Mouse (Mus musculus) cerebellum, postnatal 10 days (tissue): ENCODE measurements around the gene Comt.
A peak's percentile ranks its signal among the peaks of the same experiment; 100 is the strongest.

Source experiments
- DNase-seq, 2 experiments: peaks; one replicate each; pipeline ENCODE4 v3.0.0; 2021; ENCODE audit warnings: mixed read lengths in 2 of 2

The Comt gene

DNA sequence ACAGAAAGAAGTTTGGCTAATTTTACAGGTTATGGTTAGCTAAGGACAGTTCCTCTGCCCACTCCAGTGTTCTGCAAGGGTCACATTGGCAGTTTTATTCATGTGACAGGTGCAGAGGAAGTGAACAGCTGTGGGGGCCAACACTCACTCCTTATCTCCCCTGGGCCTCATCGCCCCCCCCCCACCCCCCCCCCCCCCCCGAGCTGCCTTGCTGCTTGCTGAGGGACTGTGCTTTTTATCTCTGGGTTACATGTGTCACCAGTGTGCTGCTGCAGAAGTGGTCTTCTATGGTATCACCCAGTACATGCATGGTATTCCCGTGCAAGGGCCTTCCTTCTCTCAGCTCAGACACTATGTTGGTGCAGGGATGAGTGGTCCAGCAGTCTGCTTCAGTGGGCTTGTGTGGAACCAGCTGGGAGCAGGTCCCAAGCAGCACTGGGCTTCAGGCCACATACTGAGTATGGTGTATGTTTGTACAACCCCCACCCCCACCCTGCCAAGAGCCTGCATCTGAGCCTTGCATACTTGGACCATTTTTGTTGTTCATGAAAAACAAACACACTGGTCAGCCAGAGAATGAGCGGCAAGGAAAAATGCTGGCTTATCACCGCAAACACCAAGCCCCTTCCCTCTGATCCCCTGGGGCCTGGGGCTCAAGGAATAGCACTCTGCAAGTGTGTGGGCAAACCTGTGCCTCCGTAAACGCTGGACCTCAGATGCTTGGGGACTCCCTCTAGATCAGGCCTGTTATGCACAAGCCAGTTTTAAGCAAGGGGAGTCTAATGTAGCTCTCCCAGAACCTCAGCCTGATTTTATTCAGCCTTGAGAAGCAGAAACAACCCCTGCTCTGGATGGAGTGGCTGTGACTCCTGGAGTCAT lies 38.7 kb downstream of the Comt start:
- peak in 1 of 2 experiments; percentile 20 for DNase-seq

DNA sequence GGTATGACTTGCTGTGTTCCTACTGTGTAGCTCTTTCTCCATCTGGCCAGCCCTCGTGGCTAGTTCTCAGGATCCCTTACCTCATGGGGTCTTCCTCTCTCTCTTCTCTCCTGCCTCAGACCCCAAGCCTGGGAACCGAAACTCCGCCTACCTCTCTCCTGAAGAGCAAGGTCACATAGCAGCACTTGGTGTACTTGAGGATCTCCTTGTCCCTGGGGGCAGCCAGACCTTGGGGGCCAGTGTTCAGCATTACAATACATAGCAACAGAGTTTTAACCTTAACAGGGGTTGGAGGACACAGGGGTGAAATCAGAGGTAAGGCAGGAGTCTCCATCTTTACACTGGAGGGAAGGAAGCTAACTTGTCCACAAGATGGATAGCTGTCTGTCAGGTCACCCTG lies 39.7 kb downstream of the Comt start:
- DNase-seq: peak in 1 of 2 experiments; percentile 17

GRCm38 (mm10) chr16:18386451-18386850 lies 40.2 kb downstream of the Comt start:
- DNase-seq: peak; percentile 76 to 81

DNA sequence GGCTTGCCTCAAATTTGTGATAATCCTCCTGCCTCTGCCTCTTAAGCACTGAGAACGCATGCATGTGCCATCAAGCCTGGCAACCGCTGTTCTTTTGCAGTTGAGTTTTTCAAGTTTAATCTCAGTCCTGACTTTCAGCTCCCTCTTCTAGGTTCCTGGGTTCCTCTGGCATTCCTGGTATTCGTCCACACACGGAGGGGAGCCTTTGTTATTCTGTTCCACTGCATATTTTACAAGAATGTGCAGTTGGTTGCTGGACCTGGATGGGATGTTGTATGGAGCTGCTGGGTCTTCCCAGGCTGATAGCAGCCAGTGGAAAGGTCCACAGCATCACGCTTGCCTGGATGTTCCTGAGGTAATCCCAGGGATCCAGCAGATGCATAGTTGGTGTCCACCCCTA lies 41.2 kb downstream of the Comt start:
- DNase-seq: no peak

- no peak for DNase-seq
These were observed 42.0 kb downstream of the Comt start for GRCm38 (mm10) chr16:18384659-18385058.

GRCm38 (mm10) chr16:18384211-18384610 lies 42.4 kb downstream of the Comt start:
- peak; percentile 41 to 56 for DNase-seq

DNA sequence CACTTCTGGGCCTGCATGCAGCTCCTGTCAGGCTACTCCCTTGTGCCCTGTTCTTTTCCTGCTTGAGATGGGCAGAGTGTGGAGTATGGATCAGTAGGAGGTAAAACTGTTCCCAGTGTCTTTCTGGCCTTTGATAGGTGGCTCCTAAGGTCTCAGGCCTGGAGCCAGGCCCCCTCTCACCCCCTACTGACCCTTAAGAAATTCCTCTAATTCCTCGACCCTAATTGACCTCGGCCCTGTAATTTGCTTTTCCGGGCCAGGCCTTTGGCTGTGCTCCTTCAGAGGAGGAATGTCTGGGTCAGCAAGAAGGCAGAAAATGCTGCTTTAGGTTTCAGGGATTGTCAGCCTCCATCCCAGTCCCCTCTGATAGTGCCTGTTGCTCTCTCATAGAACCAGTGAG lies 42.9 kb downstream of the Comt start:
- DNase-seq: no peak

DNA sequence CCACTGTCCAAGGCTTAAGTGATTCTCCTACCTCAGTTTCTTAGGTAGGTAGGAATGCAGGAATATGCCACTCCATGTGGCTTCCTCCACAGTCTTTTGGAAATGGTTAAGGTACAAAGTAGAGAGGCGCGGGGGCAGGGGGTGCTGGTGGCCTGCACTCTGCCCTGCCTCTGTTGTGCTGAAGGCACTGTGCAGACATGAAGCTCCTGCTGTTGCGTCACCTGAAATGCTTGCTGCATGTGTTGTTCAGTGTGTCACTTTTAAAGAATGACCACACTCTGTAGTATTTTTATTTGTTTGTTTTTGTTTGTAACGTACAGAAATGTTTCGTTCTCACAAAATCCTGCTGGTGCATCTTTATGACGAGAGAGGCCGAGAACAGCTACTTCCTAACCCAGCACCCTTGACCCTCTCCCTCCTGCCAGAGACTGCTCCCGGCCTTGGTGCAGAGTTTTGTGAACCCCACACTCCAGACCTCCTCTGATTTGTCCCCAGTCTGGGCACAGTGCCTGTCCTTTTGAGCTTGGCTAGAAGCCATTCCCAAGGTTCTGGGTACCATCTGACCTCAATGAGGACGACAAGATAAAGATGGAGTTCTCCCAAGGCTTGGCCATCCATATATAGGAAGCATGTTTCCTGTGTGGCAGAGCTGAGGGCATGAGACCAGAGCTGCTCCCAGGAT lies 43.5 kb downstream of the Comt start:
- DNase-seq: peak; percentile 57 to 66

GRCm38 (mm10) chr16:18381621-18382258 lies 44.9 kb downstream of the Comt start:
- DNase-seq: peak in 1 of 2 experiments; percentile 34

GRCm38 (mm10) chr16:18380495-18381063 lies 46.1 kb downstream of the Comt start:
- DNase-seq: peak; percentile 73 to 81

DNA sequence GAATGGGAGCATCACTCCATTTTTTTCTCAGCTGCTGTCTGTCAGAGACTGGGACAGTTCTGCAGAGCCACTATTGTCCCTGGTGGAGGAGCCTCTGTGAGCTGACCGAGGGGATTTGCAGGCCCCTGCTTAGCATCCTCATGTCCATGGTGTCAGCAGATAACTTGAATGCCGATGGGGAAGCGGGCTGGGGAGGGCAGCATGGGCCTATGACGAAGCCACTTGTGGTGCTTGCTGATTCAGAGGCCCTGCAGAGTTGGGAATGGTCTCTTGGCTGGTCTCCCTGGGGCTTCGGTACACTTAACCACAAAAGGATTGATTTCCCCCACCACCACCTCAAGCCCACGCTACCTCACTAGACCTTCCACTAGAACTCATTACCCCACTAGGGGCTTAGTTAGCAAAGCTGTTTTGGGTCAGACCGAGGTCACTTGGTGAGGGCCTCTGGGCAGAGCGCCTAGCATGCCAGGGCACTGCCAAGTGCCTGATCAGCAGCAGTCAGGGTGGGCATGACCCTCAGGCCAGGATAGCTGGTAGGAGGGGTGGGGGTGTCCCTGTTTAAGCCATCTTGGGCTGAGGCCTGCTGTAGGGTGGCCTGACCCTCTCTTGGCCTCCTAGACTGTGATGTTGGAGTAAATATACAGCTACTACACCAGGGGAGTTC lies 47.2 kb downstream of the Comt start:
- peak in 1 of 2 experiments; percentile 37 for DNase-seq

DNA sequence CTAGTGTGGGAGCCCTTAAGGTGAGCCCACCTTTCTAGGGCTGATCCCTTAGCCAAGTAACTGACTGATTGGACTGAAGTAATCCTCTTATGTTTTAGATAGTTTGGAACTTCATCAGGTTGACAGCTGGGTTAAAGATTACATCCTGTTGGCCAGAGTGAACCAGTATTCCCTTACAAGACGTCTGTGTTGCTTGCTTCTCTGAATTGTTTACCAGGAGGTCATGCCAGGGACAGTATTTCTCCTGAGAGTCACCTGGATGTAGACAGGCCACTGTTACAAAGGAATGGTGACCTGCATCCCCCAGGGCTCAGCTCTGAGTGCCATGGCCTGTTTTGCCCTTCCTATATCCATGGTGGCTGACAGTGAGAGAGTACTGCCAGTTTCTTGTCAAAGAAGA lies 48.2 kb downstream of the Comt start:
- no peak for DNase-seq

- DNase-seq: peak in 1 of 2 experiments; percentile 22
These were observed 49.4 kb downstream of the Comt start for GRCm38 (mm10) chr16:18377203-18377602.

DNA sequence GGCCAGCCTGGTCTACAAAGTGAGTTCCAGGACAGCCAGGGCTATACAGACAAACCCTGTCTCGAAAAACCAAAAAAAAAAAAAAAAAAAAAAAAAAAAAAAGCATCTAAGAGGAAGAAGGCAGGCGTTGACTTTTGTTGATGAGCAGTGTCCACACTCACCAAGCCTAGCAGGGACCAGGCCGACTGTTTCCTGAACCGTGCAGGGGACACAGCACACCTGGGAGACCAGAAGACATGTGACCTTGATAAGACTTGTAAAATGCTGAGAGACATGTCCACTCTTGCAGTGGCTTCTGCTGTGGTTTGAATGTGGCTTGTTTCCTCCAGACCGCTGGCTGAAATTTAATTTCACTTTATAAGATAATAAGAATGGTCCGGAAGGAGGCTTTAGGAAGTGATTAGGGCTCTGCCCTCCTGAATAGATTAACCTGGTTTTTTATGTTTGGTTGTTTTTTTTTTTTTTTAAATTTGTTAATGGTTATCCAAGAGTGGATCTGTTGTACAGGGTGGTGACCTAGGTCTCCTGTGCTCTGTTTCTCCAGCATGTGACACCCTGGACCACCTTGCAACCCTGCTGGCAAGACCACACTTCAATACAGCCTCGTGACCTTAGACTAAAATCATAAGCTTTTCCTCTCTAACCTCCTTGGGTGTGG lies 50.2 kb downstream of the Comt start:
- no peak for DNase-seq

DNA sequence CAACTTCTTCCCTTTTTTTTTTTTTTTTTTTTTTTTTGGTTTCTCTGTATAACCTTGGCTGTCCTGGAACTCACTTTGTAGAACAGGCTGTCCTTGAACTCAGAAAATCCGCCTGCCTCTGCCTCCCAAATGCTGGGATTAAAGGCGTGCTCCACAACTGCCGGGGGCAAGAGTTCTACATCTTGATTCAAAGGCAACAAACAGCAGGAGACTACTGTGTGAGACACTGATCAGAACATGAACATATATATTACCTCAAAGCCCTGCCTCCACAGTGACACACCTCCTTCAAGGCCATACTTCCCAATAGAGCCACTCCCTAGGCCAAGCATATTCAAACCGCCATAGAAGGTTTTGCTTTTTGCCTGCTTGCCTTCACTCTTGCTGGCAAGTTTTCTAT lies 53.0 kb downstream of the Comt start:
- DNase-seq: no peak

DNA sequence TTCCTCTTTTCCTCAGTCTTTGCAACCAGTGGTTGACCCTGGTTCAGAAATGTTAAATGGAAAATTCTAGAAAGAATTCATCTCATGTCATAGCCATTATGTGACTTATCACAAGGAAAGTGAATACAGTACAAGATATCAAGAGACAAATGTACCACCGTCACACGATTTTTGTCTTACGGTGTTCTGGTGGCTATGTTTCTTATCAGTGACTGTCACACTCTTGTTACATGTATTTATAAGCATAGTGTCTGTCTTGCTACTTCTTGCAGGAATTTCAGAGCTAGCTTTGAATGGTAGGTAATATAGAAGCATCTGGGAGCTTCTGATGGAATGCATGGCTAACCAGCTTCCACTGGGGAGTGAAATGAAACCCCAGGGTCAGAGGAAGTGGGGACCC lies 56.5 kb downstream of the Comt start:
- no peak for DNase-seq

DNA sequence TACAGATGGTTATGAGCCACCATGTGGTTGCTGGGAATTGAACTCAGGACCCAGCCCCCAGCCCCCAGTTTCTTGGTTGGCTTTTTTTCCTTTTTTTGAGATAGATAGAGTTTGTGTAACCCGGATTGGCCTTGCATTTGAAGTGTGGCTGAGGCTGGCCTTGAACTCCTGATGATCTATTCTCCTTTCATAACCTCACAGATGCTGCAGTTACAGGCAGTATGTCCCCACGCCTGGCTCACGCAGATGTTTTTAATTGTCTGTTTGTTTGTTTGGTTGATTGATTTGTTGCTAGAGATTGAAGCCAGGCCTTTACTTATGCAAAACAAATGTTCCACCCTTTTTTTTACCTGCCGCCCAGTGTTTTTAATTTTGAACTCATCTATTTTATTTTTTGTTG lies 59.8 kb downstream of the Comt start:
- no peak for DNase-seq

DNA sequence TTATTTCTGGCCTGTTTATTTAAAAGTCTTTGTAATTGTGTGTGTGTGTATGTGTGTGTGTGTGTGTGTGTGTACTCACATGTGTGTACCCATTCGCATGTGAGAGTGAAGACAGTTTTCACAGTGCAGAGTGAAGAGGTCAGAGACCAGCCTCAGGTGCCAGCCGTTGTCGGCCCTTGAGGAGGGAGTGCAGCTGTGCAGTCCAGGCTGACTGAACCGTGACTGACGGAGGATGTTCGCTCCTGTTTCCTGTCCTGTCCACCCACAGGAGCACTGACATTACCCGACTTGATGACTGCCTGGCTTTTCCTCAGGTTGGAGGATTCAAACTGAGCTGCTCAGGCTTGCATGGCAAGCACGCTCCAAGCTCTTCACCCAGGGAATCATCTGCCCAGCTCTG lies 63.7 kb downstream of the Comt start:
- no peak for DNase-seq

DNA sequence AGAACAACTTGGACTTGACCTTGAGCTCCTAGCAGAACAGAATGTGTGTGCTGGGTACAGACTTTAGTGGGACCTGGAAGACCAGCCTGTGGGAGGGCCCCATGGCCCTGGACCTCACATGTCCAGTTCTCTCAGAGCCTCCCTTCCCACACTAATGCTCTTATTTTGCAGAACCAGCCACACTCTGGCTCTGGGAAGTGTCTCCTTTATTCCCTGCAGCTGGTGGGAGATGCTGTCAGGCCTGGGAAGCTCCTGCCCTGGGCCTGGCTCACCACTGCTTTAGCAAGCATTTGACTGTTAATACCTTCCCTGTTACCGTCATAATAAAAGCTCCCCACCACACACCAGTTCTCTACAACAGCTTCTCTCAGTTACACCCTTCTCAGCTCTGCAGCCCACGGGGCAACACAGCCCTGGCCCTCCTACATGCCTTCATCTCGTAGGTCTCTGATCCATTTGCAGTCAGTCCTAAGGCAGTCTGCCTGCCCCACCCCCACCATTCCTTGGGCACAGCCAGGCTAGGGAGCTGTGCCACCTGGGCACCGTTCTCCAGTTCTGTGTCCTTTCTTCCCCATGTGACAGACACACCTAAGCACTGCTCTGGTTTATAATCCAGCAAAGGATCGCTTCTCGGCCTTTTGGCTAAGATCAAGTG lies 66.4 kb downstream of the Comt start:
- peak; percentile 54 to 60 for DNase-seq

DNA sequence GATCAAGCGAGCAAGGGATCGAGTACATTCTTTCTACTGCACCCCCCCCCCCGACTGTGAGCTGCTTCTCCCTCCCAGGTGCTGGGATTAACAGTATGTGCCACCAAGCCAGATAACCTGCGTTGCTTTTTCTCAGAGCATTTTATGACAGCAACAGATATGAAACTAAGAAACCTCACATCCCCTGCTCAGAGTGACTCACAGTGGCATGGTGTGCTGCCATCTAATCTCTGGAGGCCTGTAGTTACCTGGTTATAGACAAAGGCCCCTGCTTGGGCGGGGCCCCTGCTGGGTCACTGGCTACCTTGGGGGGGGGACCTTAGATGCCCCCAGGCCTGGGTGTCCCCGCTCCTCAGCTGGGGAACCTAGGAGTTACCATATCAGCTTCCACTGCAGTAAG lies 68.7 kb downstream of the Comt start:
- DNase-seq: no peak

GRCm38 (mm10) chr16:18356961-18357360 lies 69.7 kb downstream of the Comt start:
- DNase-seq: peak in 1 of 2 experiments; percentile 40
